Mouse (Mus musculus) large intestine, adult 2 months (tissue): ENCODE results near the gene Ranbp6. TPM values are rescaled to one million over a fixed set of nuclear protein-coding genes. Genes with fewer than 3 reads are reported as not detected.

Experiments
- DNase-seq: peaks from one replicate; pipeline ENCODE4 v3.0.0-alpha.2; 2012; ENCODE audit warnings: low read depth, low spot score
- WGBS: fragments of 180-500 bp; shearing (Covaris S2); methylation state at CpG from one replicate; pipeline ENCODE4 v1.1.7; 2018; 5-methylcytosine and 5-hydroxymethylcytosine counted together
- polyA plus RNA-seq: library from polyadenylated mRNA; depleted of rRNA; stranded (reverse); fragments of >200 nt; gene quantifications from 2 replicates; pipeline ENCODE4 v1.2.3, GENCODE M21; 2012; rRNA removed

Gene Ranbp6
- 1.4 and 2.3 TPM in 2 replicates for polyA plus RNA-seq

- no peak for DNase-seq
- WGBS, result under 1% methylated on average over 47 of the region's 47 CpGs
These were observed at the start of gene Ranbp6 for GRCm38 (mm10) chr19:29812581-29813460. Gene Ranbp6, minus strand, starts transcription at chr19:29812974.

DNA sequence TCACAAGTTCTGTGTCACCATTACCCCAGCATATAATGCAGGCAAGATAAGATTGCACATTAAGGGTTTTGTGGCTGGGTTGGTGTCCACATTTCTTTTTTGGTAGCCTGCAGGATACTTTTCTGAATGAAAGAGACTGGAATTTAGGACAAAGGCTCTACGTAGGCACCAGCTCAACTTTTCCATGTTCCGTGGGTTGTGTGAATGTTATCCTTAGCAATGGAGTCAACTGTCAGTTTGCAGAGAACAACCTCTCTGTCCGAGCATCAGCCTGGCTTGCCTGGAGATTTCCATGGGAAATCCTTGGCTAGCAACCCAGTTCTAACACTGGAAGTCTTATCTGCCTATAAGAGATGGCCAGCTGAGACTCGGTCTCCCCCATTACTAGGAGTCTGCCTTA is 48.0 kb upstream of the Ranbp6 start:
- no peak for DNase-seq
- 89% methylated on average over 4 of the region's 4 CpGs for WGBS

DNA sequence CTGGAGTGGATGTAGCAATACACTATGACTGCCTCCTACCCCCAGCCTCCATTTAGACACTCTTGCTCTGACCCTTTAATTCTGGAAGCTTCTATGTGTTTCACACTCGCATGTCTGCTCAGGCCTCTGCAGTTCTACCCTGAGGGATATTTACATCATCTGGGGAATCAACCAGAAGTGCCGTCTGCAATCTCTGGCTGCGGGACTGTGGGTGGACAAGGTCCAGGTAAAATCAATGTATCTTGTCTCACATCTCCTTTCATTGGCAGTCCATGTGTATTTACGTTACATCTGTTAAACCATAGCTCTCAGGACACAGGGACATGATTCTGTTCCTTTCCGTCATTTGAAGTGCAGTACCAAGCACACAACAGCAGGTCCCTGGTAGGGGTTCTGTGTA is 44.5 kb upstream of the Ranbp6 start:
- WGBS, result 91% methylated on average over 5 of the region's 5 CpGs
- no peak for DNase-seq

- DNase-seq, result no peak
- 91% methylated on average over 5 of the region's 5 CpGs for WGBS
These were observed 40.9 kb upstream of the Ranbp6 start for GRCm38 (mm10) chr19:29853711-29854110.

DNA sequence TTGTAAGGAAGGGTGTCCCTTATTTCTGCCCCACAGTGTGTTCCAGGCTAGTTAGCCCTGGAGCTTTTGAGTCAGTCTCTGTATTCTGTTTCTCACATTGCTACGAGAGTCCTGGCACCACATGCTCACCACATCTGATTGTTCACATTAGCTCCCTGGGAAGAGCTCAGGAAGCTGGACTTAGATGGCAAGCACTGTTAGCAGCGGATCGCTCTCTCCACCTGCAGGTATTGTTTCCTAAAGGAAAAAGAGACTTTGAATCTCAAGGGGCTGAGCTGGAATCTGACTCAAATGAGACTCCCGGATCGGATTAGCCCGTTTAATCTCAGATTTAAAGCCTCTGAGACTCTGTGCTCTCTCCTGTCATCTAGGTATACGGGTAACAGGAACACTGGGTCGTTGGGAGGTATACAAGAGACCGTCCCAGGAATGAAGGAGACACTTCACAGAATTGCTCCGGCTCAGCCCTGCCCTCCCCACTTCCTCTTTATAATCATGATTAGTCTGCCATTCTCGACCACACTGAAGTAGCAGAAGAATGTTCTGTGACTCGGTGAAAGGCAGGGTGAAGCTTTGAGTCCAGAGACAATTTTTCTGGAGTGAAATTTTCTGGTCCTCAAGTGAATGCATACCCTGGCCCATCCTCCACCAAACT is 38.4 kb upstream of the Ranbp6 start:
- 54% methylated on average over 12 of the region's 12 CpGs for WGBS
- no peak for DNase-seq

DNA sequence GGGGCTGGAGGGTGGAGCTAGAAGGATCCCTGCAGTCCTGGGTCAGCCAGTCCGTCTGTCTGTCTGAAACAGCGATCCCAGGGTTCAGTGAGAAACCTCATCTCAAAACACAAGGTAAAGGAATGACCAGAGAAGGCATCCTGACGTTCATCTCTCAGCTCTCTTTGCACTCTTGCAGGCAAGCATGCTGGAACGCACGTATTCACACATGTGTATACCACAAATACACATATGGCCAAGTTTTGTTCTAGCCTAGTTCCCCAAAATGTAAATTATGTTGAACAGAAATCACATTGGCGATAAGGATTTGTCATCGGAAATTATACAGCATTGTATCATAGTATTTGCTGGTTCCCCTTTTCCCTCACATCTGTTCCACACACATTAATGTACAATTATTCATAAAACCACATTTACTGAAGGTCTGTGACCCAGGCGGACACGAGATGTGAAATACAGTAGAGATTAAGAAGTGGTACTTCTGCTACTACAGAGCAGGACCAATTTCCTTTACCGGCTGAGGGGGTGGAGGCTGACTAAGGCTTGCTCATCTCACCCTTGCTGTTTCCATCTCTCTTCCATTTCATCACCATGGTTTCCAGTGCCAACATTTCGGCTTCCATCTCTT is 37.3 kb upstream of the Ranbp6 start:
- WGBS, result 75% methylated on average over 11 of the region's 11 CpGs
- no peak for DNase-seq

DNA sequence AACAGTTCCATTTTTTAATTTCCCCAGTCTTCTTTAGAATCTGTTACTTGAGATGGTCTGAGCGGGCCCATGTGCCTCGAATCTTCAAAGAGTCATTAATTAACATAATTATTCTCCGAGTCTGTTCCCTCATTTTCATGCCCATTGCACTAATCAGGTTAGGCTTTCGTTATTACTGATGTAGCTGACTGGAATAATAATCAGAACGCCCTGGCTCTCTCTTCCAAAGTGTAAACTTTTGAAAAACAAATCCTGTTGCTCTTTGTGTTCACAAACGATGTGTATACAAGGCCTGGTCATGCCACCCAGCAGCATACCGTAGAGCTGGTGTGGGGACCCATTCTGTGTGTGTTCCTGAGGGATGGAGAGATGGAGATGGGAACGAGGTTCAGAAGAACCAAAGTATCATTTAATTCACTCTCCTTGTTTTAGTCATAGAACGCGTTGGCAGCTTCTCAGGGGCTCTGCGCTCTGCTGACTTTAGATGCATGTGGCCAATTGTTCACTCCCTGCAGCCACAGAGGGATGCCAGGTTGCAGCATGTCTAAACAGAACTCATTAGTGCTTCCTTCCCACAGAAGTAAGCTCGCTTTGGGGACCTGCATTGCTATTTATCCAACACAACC is 31.4 kb upstream of the Ranbp6 start:
- DNase-seq, result no peak
- WGBS, result 84% methylated on average over 12 of the region's 12 CpGs

DNA sequence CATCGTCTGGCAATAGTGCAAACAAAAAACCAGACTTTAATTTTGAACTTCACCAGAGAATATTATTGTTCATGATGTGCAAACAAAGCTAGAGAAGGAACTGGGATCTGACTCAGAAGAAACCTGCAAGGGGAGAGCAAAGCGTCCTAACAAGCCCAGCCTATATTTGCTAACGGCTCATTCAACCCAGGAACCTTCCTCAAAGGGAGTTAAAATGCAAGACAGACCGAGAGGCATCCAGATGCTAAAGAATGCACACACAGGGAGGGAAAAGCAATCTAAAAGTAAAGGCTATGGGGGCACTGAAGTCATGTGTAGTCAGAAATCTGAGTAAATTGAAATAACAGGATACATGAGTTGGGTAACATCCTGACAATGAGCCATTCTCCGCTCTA is 30.9 kb upstream of the Ranbp6 start:
- DNase-seq, result no peak
- WGBS, result 29% methylated on average over 5 of the region's 5 CpGs

DNA sequence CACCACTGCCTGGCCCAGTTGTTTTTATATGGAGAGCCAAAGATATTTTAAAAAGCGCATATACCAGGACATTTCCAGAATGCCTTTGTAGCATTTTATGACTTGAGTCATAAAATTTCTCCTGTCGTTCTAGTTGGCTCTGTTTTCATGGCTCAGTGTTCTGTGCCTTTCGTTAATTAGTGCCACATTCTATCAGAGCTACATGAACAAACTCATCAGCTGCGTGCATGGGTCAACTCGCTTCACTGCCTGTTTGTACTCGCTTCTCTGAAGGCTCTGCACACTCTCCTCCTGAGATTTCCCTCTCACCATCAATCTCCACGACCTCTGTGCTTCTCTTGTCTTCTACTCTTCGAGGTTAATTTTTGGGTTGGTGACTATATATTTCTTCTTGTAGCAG is 30.2 kb upstream of the Ranbp6 start:
- 27% methylated on average over 8 of the region's 8 CpGs for WGBS
- DNase-seq, result no peak

DNA sequence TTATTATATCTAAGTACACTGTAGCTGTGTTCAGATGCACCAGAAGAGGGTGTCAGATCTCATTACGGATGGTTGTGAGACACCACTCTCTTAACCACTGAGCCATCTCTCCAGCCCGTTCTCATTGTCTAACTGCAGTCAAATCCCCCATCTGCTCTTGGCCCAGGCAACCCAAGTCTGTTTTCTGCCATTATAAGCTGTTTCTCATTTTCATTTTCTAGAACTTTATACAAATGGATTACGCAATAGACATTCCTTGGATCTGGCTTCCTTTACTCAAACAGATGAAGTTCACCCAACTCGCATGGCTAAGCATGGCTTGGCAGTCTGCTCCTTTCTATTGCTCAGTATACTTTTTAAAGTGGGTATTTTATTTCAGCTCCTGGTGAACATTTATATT is 27.9 kb upstream of the Ranbp6 start:
- 79% methylated on average over 4 of the region's 4 CpGs for WGBS
- no peak for DNase-seq

- 91% methylated on average over 3 of the region's 3 CpGs for WGBS
- DNase-seq, result no peak
These were observed 25.9 kb upstream of the Ranbp6 start for GRCm38 (mm10) chr19:29838636-29839135.

DNA sequence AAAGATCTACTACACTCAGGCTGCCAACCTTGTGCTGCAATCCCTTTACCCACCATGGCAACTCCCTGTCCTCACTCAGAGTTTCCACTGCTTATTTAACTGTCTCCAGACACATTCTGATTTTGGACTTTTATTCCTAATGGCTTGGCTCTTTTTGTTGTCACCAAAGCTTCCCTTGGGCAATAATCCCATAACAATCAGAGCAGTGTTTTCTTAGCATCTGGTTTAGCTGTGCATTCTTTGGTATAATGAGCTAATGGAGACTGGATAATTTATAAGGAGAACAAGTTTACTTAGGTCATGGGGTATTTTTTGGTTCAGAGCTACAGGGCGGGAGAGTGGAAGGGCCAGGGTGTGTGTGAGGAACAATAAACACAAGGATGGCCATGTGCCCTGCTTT is 25.4 kb upstream of the Ranbp6 start:
- WGBS, result 54% methylated on average over 1 of the region's 1 CpGs
- no peak for DNase-seq

DNA sequence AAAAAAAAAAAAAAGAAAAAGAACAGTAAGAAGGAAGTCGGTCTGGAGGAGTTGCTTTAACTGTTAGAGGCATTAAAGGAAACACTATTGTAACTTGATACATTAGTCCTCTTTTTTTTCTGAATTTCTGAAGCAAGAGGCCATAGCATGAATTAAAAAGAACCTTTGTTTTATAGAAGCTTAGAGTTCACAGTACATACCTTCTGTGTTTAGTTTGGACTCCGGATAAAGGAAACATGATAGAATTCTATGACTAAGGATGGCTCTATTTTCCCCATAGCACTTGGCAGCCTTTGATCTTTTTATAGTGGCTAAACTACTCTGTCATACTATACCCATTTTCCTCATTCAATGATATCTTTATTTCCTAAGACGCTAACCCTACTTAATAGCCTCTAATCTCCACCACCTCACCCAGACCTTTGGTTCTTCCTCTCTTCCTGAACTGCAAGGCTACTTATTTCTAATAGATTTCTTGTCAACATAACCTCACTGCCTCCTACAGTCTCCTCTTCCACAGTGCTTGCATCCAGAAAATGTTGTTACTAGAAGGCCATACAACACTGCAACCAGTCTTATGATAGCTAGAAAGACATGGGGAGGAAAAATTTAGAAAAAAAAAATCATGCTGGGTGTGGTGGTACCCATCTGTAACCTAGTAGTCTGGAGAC is 22.7 kb upstream of the Ranbp6 start:
- DNase-seq, result no peak
- WGBS, result 20% methylated on average over 3 of the region's 3 CpGs

DNA sequence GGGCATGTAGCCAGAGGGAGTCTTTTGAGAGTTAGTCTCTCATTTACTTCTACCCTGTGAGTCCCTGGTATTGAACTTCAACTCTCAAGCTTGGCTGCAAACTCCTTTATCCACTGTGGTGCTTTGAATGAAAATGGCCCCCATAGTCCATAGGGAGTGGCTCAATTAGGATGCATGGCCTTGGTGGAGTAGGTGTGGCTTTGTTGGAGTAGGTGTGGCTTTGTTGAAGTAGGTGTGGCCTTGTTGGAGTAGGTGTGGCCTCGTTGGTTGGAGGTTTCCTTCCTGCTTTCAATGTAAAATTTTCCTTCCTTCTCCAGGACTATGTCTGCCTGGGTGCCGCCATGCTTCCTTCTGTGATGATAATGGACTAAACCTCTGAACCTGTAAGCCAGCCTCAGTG is 18.1 kb upstream of the Ranbp6 start:
- DNase-seq, result no peak
- 68% methylated on average over 2 of the region's 2 CpGs for WGBS

DNA sequence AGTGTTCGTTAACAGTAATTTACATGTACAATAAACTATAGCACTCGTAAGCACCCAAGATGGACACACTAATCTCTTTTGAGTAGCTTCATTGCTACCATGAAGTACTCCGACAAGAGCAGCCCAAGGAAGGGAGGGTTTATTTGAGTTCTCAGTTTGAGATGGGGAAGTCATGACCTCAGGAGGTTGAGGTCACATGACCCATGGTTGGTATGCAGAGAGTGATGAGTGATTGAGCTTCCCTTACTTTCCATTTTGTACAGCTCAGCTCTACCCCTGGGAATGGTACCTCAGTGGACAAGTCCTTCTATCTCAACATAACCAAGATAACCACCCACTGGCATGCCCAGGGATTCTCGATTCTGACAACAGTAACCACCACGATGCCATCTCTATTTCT is 15.8 kb upstream of the Ranbp6 start:
- 81% methylated on average over 5 of the region's 5 CpGs for WGBS
- no peak for DNase-seq

- 80% methylated on average over 1 of the region's 1 CpGs for WGBS
These were observed 13.9 kb upstream of the Ranbp6 start for GRCm38 (mm10) chr19:29826686-29827085.

DNA sequence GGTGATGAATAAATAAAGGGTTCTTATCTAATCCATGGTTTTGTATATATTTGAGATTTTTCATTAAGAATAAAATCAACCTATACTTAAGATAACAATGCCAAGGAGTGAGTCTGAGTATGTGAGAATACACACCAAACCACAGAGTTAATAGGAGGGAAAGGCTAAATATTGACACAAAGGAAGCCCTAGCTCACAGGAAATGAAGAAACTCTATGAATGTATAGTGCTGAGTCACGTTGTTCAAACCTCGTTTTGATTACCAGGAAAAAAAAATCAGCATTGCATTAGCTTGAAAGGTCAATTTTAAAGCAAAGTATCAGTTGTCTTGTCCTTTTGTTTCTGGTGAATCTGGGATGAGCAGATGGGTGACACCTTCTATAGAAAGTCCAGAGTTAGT is 12.2 kb upstream of the Ranbp6 start:
- WGBS, result 18% methylated on average over 2 of the region's 2 CpGs
- no peak for DNase-seq

More at GRCm38 (mm10) chr19:29826686-29827085, 13.9 kb upstream of the Ranbp6 start:
- no peak for DNase-seq

DNA sequence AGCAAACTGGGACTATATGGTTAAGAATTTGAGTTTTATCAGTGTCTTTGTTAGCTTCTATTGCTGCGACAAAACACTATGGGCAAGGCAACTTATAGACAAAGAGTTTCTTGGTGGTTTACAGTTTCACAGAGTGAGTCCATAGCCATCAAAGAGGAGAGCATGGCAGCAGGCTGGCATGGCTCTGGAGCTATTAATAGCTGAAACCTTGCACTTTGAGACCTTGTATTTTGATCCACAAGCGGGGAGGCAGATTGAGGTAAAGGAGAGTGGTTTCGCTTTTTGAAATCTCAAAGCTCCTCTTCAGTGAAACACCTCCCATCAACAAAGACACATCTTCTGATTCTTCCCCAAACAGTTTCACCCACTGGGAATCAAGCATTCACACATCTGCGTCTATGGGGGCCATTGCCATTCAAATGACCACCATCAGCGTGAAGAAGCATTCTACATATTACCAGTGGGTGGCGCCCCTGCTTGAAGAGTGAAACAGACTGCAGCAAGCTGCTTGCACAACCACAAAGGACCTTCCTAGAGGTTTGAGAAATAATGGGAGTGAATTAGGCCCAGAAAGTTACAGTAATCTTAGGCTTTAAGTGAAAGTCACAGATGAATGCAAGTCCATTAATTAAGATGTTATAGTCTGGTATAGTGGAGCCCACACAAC is 11.4 kb upstream of the Ranbp6 start:
- DNase-seq, result no peak
- 53% methylated on average over 6 of the region's 6 CpGs for WGBS

GRCm38 (mm10) chr19:29823456-29824010 is 10.8 kb upstream of the Ranbp6 start:
- DNase-seq, result no peak
- 56% methylated on average over 12 of the region's 12 CpGs for WGBS
